Mouse (Mus musculus) ES-Bruce4 (cell line): ENCODE measurements around the gene Naa11.

Source experiments
- CTCF ChIP-seq: IDR thresholded peaks from one replicate; pipeline ENCODE4 v1.8.1; 2011; ENCODE audit warnings: low read depth, low read length
- POLR2A ChIP-seq: IDR thresholded peaks from one replicate; pipeline ENCODE4 v1.8.1; 2011; ENCODE audit warnings: low read length; ENCODE audit not compliant: insufficient read depth

GRCm38 (mm10) chr5:97379976-97380375 lies 12.2 kb downstream of the Naa11 start:
- TF ChIP-seq POLR2A = no peak
- TF ChIP-seq CTCF = no peak
